Mouse (Mus musculus) embryonic facial prominence, embryonic 10.5 days (tissue): ENCODE data around the gene Lrp10. TPM values are rescaled to one million over a fixed set of nuclear protein-coding genes. Genes with fewer than 3 reads are reported as not detected.

Experiments used
- DNase-seq: peaks from one replicate; pipeline ENCODE4 v3.0.0-alpha.2; 2017; ENCODE audit warnings: low spot score
- H3K27ac ChIP-seq: fragments of 300-500 bp; sonication (generic); replicated peaks from 2 replicates; pipeline ENCODE4 v1.5.1; 2016; ENCODE audit warnings: mild to moderate bottlenecking
- H3K27me3 ChIP-seq: fragments of 300-500 bp; sonication (generic); replicated peaks from 2 replicates; pipeline ENCODE4 v1.6.1; 2016; ENCODE audit warnings: low read depth, mild to moderate bottlenecking; ENCODE audit not compliant: poor library complexity, severe bottlenecking
- H3K36me3 ChIP-seq: fragments of 300-500 bp; sonication (generic); replicated peaks from 2 replicates; pipeline ENCODE4 v1.6.1; 2016; ENCODE audit warnings: mild to moderate bottlenecking, moderate library complexity
- H3K4me1 ChIP-seq: fragments of 300-500 bp; sonication (generic); 2 replicates; pipeline ENCODE4 v1.6.1; 2016
- H3K4me3 ChIP-seq: fragments of 300-500 bp; sonication (generic); 2 replicates; pipeline ENCODE4 v1.5.1; 2016; ENCODE audit warnings: mild to moderate bottlenecking, moderate library complexity
- H3K9me3 ChIP-seq: fragments of 300-500 bp; sonication (generic); 2 replicates; pipeline ENCODE4 v1.6.1; 2016; ENCODE audit warnings: mild to moderate bottlenecking
- WGBS: fragments of 180-500 bp; shearing (Covaris S2); methylation state at CpG from one replicate; pipeline ENCODE4 v1.1.7; 2016; 5-methylcytosine and 5-hydroxymethylcytosine counted together
- polyA plus RNA-seq: library from polyadenylated mRNA; unstranded; fragments of >200 nt; fragmentation: Nextera tagmentation; extraction: Ambion mirVana; gene quantifications from 2 replicates; pipeline ENCODE4 v1.2.1, GENCODE M21; 2016

Lrp10 gene
- polyA plus RNA-seq, 1 experiment from 2014 or later, result 23.2 TPM

- H3K4me1 ChIP-seq, result peaks cover 18% of the 10 kb centered on the region
- under 1% methylated on average over 57 of the region's 57 CpGs for WGBS
- H3K27ac ChIP-seq, result peak overlapping the region; percentile 85
- H3K27me3 ChIP-seq, result no peaks in the 10 kb centered on the region
- DNase-seq, result peak; percentile 83
- H3K4me3 ChIP-seq, result peak overlapping the region; percentile 91
- H3K36me3 ChIP-seq, result peaks cover 23% of the 10 kb centered on the region
- H3K9me3 ChIP-seq, result no peaks in the 10 kb centered on the region
Observed at GRCm38 (mm10) chr14:54464293-54465005, 512 bp downstream of the Lrp10 start.

GRCm38 (mm10) chr14:54471467-54471866 lies 7.5 kb downstream of the Lrp10 start:
- DNase-seq, result no peak
- Histone ChIP-seq H3K27me3 (peaks cover 10% of the 10 kb centered on the region), H3K27ac (no peak overlapping the region), H3K36me3 (peaks cover 37% of the 10 kb centered on the region), H3K9me3 (no peaks in the 10 kb centered on the region), H3K4me3 (no peak overlapping the region), H3K4me1 (peaks cover 22% of the 10 kb centered on the region)
- 88% methylated on average over 2 of the region's 2 CpGs for WGBS

- Histone ChIP-seq H3K27me3 (peaks cover 22% of the 10 kb centered on the region), H3K4me1 (peaks cover 29% of the 10 kb centered on the region), H3K4me3 (no peak overlapping the region), H3K36me3 (peaks cover 32% of the 10 kb centered on the region), H3K9me3 (no peaks in the 10 kb centered on the region), H3K27ac (no peak overlapping the region)
- WGBS, result 83% methylated on average over 5 of the region's 5 CpGs
- no peak for DNase-seq
Observed at GRCm38 (mm10) chr14:54472671-54473070, 8.7 kb downstream of the Lrp10 start.

GRCm38 (mm10) chr14:54474744-54475143 lies 10.8 kb downstream of the Lrp10 start:
- Histone ChIP-seq H3K4me1 (peaks cover 38% of the 10 kb centered on the region), H3K4me3 (no peak overlapping the region), H3K36me3 (peaks cover 11% of the 10 kb centered on the region), H3K9me3 (no peaks in the 10 kb centered on the region), H3K27me3 (peaks cover 43% of the 10 kb centered on the region), H3K27ac (no peak overlapping the region)
- no peak for DNase-seq
- WGBS, result 82% methylated on average over 5 of the region's 5 CpGs

GRCm38 (mm10) chr14:54475941-54476844 lies 12.3 kb downstream of the Lrp10 start, which contains the start of gene Rem2:
Rem2 (plus strand) TSS chr14:54476100.
- no peaks in the 10 kb centered on the region; the same call in 1 of the 2 replicates for H3K36me3 ChIP-seq
- no peaks in the 10 kb centered on the region for H3K9me3 ChIP-seq
- peaks cover 46% of the 10 kb centered on the region for H3K4me1 ChIP-seq
- peak within 1 kb of the TSS; percentile 82 for H3K27ac ChIP-seq
- H3K4me3 ChIP-seq, result peak within 1 kb of the TSS; percentile 63
- peaks cover 57% of the 10 kb centered on the region for H3K27me3 ChIP-seq
- WGBS, result under 1% methylated on average over 23 of the region's 23 CpGs
- DNase-seq, result peak; percentile 73

GRCm38 (mm10) chr14:54477172-54477909 lies 13.4 kb downstream of the Lrp10 start:
- peaks cover 46% of the 10 kb centered on the region for H3K4me1 ChIP-seq
- 69% methylated on average over 15 of the region's 15 CpGs for WGBS
- H3K36me3 ChIP-seq, result no peaks in the 10 kb centered on the region
- no peaks in the 10 kb centered on the region for H3K9me3 ChIP-seq
- peaks cover 63% of the 10 kb centered on the region for H3K27me3 ChIP-seq
- DNase-seq, result no peak
- no peak overlapping the region for H3K27ac ChIP-seq
- no peak overlapping the region for H3K4me3 ChIP-seq

- peak; percentile 73 for DNase-seq
- H3K27me3 ChIP-seq, result peaks cover 63% of the 10 kb centered on the region
- no peaks in the 10 kb centered on the region for H3K36me3 ChIP-seq
- under 1% methylated on average over 40 of the region's 40 CpGs for WGBS
- peak overlapping the region; percentile 64 for H3K27ac ChIP-seq
- H3K4me1 ChIP-seq, result peaks cover 46% of the 10 kb centered on the region
- peak overlapping the region; percentile 60 for H3K4me3 ChIP-seq
- no peaks in the 10 kb centered on the region for H3K9me3 ChIP-seq
Observed at GRCm38 (mm10) chr14:54479451-54479920, 15.5 kb downstream of the Lrp10 start.

- H3K36me3 ChIP-seq, result no peaks in the 10 kb centered on the region
- H3K4me1 ChIP-seq, result peaks cover 42% of the 10 kb centered on the region
- DNase-seq, result no peak
- WGBS, result 73% methylated on average over 6 of the region's 6 CpGs
- peak overlapping the region; percentile 6; the same call in 1 of the 2 replicates for H3K4me3 ChIP-seq
- no peaks in the 10 kb centered on the region for H3K9me3 ChIP-seq
- H3K27ac ChIP-seq, result no peak overlapping the region
- peaks cover 59% of the 10 kb centered on the region for H3K27me3 ChIP-seq
Observed at GRCm38 (mm10) chr14:54480673-54481072, 16.7 kb downstream of the Lrp10 start.

- Histone ChIP-seq H3K27me3 (peaks cover 53% of the 10 kb centered on the region), H3K4me1 (peaks cover 35% of the 10 kb centered on the region), H3K9me3 (no peaks in the 10 kb centered on the region), H3K4me3 (no peak overlapping the region), H3K36me3 (no peaks in the 10 kb centered on the region), H3K27ac (no peak overlapping the region)
- no peak for DNase-seq
- 78% methylated on average over 8 of the region's 8 CpGs for WGBS
Observed at GRCm38 (mm10) chr14:54481402-54481801, 17.5 kb downstream of the Lrp10 start.

GRCm38 (mm10) chr14:54482498-54482897 lies 18.6 kb downstream of the Lrp10 start:
- Histone ChIP-seq H3K36me3 (no peaks in the 10 kb centered on the region), H3K4me1 (peaks cover 24% of the 10 kb centered on the region), H3K27ac (no peak overlapping the region), H3K27me3 (peaks cover 42% of the 10 kb centered on the region), H3K9me3 (no peaks in the 10 kb centered on the region), H3K4me3 (no peak overlapping the region)
- 32% methylated on average over 9 of the region's 9 CpGs for WGBS
- DNase-seq, result peak; percentile 67

GRCm38 (mm10) chr14:54485899-54486298 lies 22.0 kb downstream of the Lrp10 start:
- H3K4me1 ChIP-seq, result peaks cover under 1% of the 10 kb centered on the region; the same call in 1 of the 2 replicates
- 91% methylated on average over 7 of the region's 7 CpGs for WGBS
- H3K9me3 ChIP-seq, result no peaks in the 10 kb centered on the region
- no peaks in the 10 kb centered on the region for H3K36me3 ChIP-seq
- H3K27me3 ChIP-seq, result peaks cover 8% of the 10 kb centered on the region
- H3K27ac ChIP-seq, result no peak overlapping the region
- no peak for DNase-seq
- H3K4me3 ChIP-seq, result no peak overlapping the region

- no peak for DNase-seq
- Histone ChIP-seq H3K9me3 (no peaks in the 10 kb centered on the region), H3K27me3 (no peaks in the 10 kb centered on the region), H3K27ac (no peak overlapping the region), H3K4me3 (no peak overlapping the region), H3K4me1 (no peaks in the 10 kb centered on the region), H3K36me3 (no peaks in the 10 kb centered on the region)
- 60% methylated on average over 2 of the region's 2 CpGs for WGBS
Observed at GRCm38 (mm10) chr14:54487732-54488131, 23.8 kb downstream of the Lrp10 start.
